Mouse (Mus musculus) myocyte (in vitro differentiated cells): ENCODE measurements around the gene Rab3gap2.

Source experiments
- CEBPB ChIP-seq: IDR thresholded peaks from 2 replicates; pipeline ENCODE4 v1.6.1; 2011; ENCODE audit warnings: mild to moderate bottlenecking, moderate library complexity; ENCODE audit not compliant: poor library complexity, insufficient read depth, severe bottlenecking
- E2F4 ChIP-seq: IDR thresholded peaks from one replicate; pipeline ENCODE4 v1.6.1; 2011; ENCODE audit warnings: mild to moderate bottlenecking, control low read depth, moderate library complexity; ENCODE audit not compliant: insufficient read depth
- MAX ChIP-seq: IDR thresholded peaks from one replicate; pipeline ENCODE4 v1.6.1; 2011; ENCODE audit warnings: low read depth, mild to moderate bottlenecking, control low read depth
- MYOD1 ChIP-seq, 3 experiments: IDR thresholded peaks; one replicate each; pipeline ENCODE4 v1.6.1; 2011; ENCODE audit warnings: control low read depth in 2 of 3, low read depth in 2 of 3, mild to moderate bottlenecking in 2 of 3, moderate library complexity in 1 of 3; ENCODE audit not compliant: insufficient read length in 2 of 3, control insufficient read depth in 1 of 3
- MYOG ChIP-seq, 3 experiments: IDR thresholded peaks; one replicate each; pipeline ENCODE4 v1.6.1; 2011; ENCODE audit warnings: control low read depth in 2 of 3, low read depth in 2 of 3, mild to moderate bottlenecking in 2 of 3; ENCODE audit not compliant: insufficient read length in 2 of 3, control insufficient read depth in 1 of 3, insufficient read depth in 1 of 3
- POLR2A ChIP-seq: IDR thresholded peaks from one replicate; pipeline ENCODE4 v1.6.1; 2011; ENCODE audit warnings: low read depth, mild to moderate bottlenecking, control low read depth, moderate library complexity; ENCODE audit not compliant: insufficient read length
- POLR2AphosphoS2 ChIP-seq: IDR thresholded peaks from one replicate; pipeline ENCODE4 v1.6.1; 2011; ENCODE audit warnings: low read depth, control low read depth; ENCODE audit not compliant: insufficient read length
- SRF ChIP-seq: IDR thresholded peaks from one replicate; pipeline ENCODE4 v1.6.1; 2011; ENCODE audit warnings: low read depth; ENCODE audit not compliant: control insufficient read depth, insufficient read length
- TCF12 ChIP-seq: IDR thresholded peaks from one replicate; pipeline ENCODE4 v1.6.1; 2011; ENCODE audit warnings: mild to moderate bottlenecking, control low read depth; ENCODE audit not compliant: poor library complexity, insufficient read depth, severe bottlenecking
- TCF3 ChIP-seq: IDR thresholded peaks from one replicate; pipeline ENCODE4 v1.6.1; 2011; ENCODE audit warnings: low read depth, control low read depth; ENCODE audit not compliant: insufficient read length
- USF1 ChIP-seq: IDR thresholded peaks from one replicate; pipeline ENCODE4 v1.6.1; 2011; ENCODE audit warnings: low read depth, mild to moderate bottlenecking, control low read depth, moderate library complexity

DNA sequence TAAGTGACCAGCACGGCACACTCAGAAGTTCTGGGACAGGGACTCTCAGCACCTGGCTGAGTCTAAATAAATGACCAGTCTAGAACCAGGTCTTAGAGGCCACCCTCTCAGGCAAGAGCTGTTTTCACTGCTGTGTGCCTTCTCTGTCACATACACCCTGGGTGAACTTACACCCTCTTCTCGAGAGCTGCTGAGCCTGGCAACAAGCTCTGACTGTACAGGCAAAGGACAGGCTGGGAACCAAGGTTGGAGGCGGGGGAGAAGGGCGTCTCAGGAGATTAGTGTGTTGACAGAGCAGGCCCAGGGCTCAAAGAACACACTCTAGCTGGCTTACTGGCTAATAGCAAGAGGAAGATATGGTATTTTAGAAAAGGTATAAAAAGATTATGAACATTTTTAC, 105.0 kb downstream of the Rab3gap2 start:
- no peak for TF ChIP-seq POLR2A
- TF ChIP-seq E2F4: no peak
- no peak for TF ChIP-seq TCF12
- TF ChIP-seq POLR2AphosphoS2: no peak
- TF ChIP-seq MAX: no peak
- no peak for TF ChIP-seq MYOG (IDR thresholded peaks at IDR 0.05; ENCODE audit: control insufficient read depth in 1 of 3, insufficient read depth in 1 of 3, insufficient read length in 2 of 3, low read depth in 2 of 3)
- TF ChIP-seq USF1: no peak
- TF ChIP-seq MYOD1 (IDR thresholded peaks at IDR 0.05; ENCODE audit: control insufficient read depth in 1 of 3, insufficient read length in 2 of 3, low read depth in 2 of 3): no peak
- TF ChIP-seq TCF3: no peak
- no peak for TF ChIP-seq CEBPB
- TF ChIP-seq SRF: no peak
